Mouse (Mus musculus) forebrain, embryonic 13.5 days (tissue): Measurements from ENCODE around the gene Smtnl1. TPM values are rescaled to one million over a fixed set of nuclear protein-coding genes. Genes with fewer than 3 reads are reported as not detected.

Experiments used
- ATAC-seq: fragments of 200-750 bp; cut with Nextera tagmentation; 2 replicates; pipeline ENCODE4 v1.8.0; 2017
- H3K27ac ChIP-seq: fragments of 300-500 bp; sonication (generic); 2 replicates; pipeline ENCODE4 v1.5.1; 2015; ENCODE audit warnings: inconsistent platforms, mild to moderate bottlenecking, moderate library complexity
- H3K27me3 ChIP-seq: fragments of 300-500 bp; sonication (generic); 2 replicates; pipeline ENCODE4 v1.6.1; 2015; ENCODE audit warnings: mild to moderate bottlenecking, inconsistent platforms
- H3K36me3 ChIP-seq: fragments of 300-500 bp; sonication (generic); 2 replicates; pipeline ENCODE4 v1.6.1; 2015; ENCODE audit warnings: mild to moderate bottlenecking, inconsistent platforms; ENCODE audit not compliant: poor library complexity, severe bottlenecking
- H3K4me1 ChIP-seq: fragments of 300-500 bp; sonication (generic); 2 replicates; pipeline ENCODE4 v1.6.1; 2015; ENCODE audit warnings: inconsistent platforms
- H3K4me2 ChIP-seq: fragments of 300-500 bp; sonication (generic); 2 replicates; pipeline ENCODE4 v1.6.1; 2015; ENCODE audit warnings: inconsistent platforms, mild to moderate bottlenecking, moderate library complexity
- H3K4me3 ChIP-seq: fragments of 300-500 bp; sonication (generic); 2 replicates; pipeline ENCODE4 v1.5.1; 2015; ENCODE audit warnings: mild to moderate bottlenecking, inconsistent platforms
- H3K9ac ChIP-seq: fragments of 300-500 bp; sonication (generic); 2 replicates; pipeline ENCODE4 v1.6.1; 2015; ENCODE audit warnings: mild to moderate bottlenecking, inconsistent platforms
- H3K9me3 ChIP-seq: fragments of 300-500 bp; sonication (generic); replicated peaks from 2 replicates; pipeline ENCODE4 v1.6.1; 2016; ENCODE audit warnings: inconsistent platforms
- WGBS: fragments of 180-500 bp; shearing (Covaris S2); methylation state at CpG from one replicate; pipeline ENCODE4 v1.1.7; 2015; 5-methylcytosine and 5-hydroxymethylcytosine counted together
- polyA plus RNA-seq: library from polyadenylated mRNA; unstranded; fragments of >200 nt; fragmentation: Nextera tagmentation; extraction: Ambion mirVana; gene quantifications from 2 replicates; pipeline ENCODE4 v1.2.1, GENCODE M21; 2015

The Smtnl1 gene
- polyA plus RNA-seq, 1 experiment from 2014 or later = 0.09 TPM

DNA sequence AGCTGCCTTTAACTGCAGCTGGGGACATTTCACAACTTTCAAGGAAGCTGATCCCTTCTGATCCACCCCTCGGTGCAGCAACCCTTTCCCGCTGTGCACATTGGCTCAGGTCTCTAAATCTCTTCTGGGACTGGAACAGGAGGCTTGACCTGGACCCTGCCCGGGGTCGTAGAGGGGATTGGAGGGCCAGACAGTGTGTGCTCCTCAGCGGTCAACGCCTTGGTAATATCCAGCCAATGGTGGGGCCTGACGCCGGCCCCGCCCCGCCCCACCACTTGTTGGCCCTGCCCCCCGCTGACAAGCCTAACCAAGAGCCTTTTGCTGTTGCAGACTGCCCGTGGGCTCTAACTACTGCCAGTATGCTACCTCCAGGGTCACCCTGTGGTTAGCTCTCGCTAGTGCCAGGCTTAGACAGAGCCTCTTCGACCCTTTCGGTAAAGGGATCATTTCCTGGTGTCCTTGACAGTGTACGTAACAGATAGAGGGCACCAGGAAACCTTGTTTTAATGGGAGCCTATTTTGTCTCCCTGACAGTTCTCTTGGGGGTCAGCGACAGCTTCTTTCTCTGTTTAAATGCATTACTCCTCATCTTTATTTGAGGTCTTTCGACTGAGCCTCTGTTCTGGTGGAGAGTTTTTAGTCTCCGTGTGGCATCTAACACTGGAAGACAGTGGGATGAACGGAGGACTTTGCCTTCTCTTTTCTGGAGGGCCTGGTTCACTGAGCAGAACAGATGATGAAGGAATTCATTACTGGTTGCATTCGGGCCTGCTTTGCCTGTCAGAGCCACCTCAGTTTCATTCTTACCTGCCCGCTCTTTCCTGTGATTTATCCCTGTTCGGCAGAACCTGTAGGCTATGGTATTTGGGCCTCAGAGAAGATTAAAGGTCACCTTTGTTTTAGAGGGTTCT, 28.9 kb upstream of the Smtnl1 start:
- Histone ChIP-seq H3K27me3 (no peaks in the 10 kb centered on the region), H3K36me3 (peaks cover 4% of the 10 kb centered on the region; the same call in 1 of the 2 replicates), H3K9ac (0 out of 2 replicates have a peak overlapping the region, but pooled peaks have one; percentile 5), H3K4me1 (peaks cover 6% of the 10 kb centered on the region; the same call in 1 of the 2 replicates), H3K9me3 (no peaks in the 10 kb centered on the region), H3K27ac (no peak overlapping the region), H3K4me3 (no peak overlapping the region), H3K4me2 (no peak overlapping the region; the same call in 1 of the 2 replicates)
- no peak for ATAC-seq
- 36% methylated on average over 23 of the region's 23 CpGs for WGBS

DNA sequence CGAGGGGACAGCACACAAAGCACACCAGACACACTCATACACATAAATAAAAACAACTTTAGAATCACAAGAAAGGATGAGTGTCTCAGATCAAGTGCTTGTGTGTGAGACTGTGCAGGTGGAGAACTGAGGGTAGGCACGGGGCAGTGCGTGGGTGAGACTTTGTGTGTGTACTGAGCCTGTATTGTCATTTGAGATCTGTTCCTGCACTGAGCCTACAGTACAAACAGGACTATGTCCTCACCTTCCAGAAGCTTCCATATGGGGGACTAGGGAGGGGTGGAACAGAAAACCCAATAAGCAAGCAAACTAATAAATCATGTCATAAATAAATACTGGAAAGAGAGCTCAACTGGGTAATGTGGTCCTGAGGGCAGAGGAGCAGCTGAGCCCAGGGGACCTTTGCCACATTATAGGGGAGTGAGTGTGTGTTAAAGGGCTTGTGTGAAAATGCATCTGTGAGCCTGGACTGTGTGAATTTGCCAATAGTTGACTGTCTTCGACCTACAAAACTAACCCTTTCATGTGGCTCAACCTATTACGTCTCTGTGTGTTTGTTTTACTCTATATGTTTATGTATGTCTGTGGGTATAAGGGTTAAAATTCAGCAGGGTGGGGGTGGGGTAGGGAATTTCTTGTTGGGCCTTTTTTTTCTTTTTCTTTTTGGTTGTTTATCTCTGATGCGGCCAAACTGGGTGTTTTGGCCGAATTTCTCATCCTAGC, 28.1 kb upstream of the Smtnl1 start:
- Histone ChIP-seq H3K9ac (no peak overlapping the region), H3K27ac (no peak overlapping the region), H3K4me3 (no peak overlapping the region), H3K36me3 (peaks cover 4% of the 10 kb centered on the region; the same call in 1 of the 2 replicates), H3K9me3 (no peaks in the 10 kb centered on the region), H3K4me2 (no peak overlapping the region; the same call in 1 of the 2 replicates), H3K27me3 (no peaks in the 10 kb centered on the region), H3K4me1 (peaks cover 6% of the 10 kb centered on the region; the same call in 1 of the 2 replicates)
- no peak for ATAC-seq
- WGBS = 62% methylated on average over 7 of the region's 7 CpGs

DNA sequence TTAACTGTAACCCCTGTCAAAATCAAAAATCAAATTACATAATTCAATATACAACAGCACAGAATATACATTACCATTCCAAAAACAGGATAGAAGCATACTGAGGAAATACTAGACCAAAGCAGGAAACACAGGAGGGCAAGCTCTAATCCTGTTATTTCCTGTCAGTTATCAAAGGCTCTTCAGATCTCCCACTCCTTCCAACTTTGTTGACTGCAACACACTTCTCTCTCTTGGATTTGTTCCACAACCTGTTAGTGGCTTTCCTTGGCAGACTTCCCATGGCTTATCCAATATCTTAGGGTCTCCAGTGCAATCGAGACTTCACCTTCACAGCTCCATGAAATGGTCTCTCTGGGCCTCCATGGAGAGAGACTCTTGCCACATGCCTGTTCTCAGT, 22.8 kb upstream of the Smtnl1 start:
- no peak overlapping the region for H3K9ac ChIP-seq
- 84% methylated on average over 1 of the region's 1 CpGs for WGBS
- H3K9me3 ChIP-seq = no peaks in the 10 kb centered on the region

DNA sequence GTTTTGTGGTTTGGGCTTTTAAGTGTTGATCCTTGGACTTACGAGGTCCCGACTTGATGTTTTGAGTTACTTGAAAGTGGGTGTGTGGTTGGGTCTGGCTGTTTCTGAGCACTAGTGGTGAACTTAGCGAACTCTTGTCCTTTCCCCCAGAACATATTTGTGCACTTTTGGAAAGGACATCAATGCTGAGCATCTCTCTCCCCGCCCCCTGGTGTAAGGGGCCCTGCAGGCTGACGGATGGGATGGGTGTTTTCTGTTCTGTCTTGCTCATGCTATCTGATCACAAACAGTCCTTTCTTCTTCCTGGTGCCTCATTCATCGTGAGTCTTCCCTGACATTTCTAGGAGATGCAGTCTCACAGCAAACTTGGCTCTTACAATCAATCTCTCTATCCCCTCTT, 21.2 kb upstream of the Smtnl1 start:
- H3K9ac ChIP-seq = no peak overlapping the region
- no peak overlapping the region for H3K4me3 ChIP-seq
- no peaks in the 10 kb centered on the region for H3K36me3 ChIP-seq
- no peak overlapping the region for H3K27ac ChIP-seq
- peaks cover 21% of the 10 kb centered on the region for H3K27me3 ChIP-seq
- H3K9me3 ChIP-seq = no peaks in the 10 kb centered on the region
- 90% methylated on average over 6 of the region's 6 CpGs for WGBS
- peaks cover 36% of the 10 kb centered on the region for H3K4me1 ChIP-seq
- no peak overlapping the region for H3K4me2 ChIP-seq
- ATAC-seq = no peak

More for the DNA sequence above, 22.8 kb upstream of the Smtnl1 start:
- H3K27me3 ChIP-seq = peaks cover 10% of the 10 kb centered on the region; the same call in 1 of the 2 replicates
- H3K27ac ChIP-seq = no peak overlapping the region
- peaks cover 4% of the 10 kb centered on the region; the same call in 1 of the 2 replicates for H3K36me3 ChIP-seq
- ATAC-seq = no peak
- no peak overlapping the region for H3K4me3 ChIP-seq
- no peak overlapping the region for H3K4me2 ChIP-seq
- peaks cover 20% of the 10 kb centered on the region for H3K4me1 ChIP-seq

DNA sequence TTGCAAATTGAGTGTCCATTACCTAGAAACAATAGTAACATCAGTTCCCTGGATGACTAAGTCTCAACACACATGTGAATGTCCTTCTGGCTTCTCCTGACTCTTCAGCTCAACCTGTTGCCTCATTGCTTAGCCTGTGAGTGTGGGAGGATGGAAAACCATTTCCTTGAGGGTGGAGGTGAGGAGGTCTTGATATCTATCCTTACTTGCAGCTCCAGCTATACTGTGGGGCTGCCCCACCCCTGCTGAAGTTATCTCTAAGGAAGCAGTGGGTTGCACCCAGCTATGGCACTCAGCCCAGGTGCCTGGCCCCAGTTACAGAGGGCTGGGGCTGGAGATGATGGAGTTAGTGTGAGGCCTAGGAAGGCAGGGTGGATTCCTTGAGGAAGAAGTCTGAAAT, 19.5 kb upstream of the Smtnl1 start:
- H3K4me2 ChIP-seq = peak overlapping the region; percentile 94
- H3K9ac ChIP-seq = no peak overlapping the region
- no peak for ATAC-seq
- H3K36me3 ChIP-seq = no peaks in the 10 kb centered on the region
- no peak overlapping the region for H3K27ac ChIP-seq
- H3K4me3 ChIP-seq = peak overlapping the region; percentile 62
- peaks cover 42% of the 10 kb centered on the region for H3K4me1 ChIP-seq
- peaks cover 35% of the 10 kb centered on the region for H3K27me3 ChIP-seq
- H3K9me3 ChIP-seq = no peaks in the 10 kb centered on the region

DNA sequence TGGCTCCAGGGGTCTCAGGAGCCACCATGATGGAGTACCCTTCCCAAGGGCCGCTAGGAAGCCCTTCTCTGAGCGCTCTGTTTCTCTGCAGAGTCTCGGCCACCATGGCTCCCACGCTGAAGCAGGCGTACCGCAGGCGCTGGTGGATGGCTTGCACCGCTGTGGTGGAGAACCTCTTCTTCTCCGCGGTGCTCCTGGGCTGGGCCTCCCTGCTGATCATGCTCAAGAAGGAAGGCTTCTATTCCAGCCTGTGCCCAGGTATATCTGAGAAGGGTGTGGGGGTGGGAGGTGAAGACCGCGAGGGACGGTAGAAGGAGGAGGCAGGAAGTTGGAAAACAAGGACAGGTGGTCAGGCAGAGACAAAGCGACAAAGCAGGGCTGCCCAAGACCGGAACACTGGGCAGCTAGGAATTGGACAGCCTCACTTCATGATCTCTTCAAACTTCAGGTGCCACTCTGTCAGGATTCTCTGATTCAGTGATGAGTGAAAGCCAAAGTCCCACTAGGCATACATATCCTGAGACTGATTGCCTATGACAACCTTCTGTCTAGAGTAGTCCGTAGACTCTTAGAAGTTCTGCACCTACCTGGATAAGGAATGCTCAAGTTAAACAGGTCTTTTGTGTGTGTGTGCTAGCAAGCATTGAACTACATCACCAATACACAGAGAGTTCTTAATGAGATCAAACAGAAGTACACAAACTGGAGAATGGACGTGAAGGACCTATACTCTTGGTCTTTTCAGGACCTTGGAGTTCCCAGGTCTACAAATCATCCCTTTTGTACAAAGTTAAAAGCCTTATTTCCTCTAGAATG, 18.5 kb upstream of the Smtnl1 start:
- Histone ChIP-seq H3K9ac (peak overlapping the region; percentile 70), H3K4me1 (peaks cover 42% of the 10 kb centered on the region), H3K4me2 (peak overlapping the region; percentile 94), H3K27me3 (peaks cover 35% of the 10 kb centered on the region), H3K9me3 (no peaks in the 10 kb centered on the region), H3K36me3 (no peaks in the 10 kb centered on the region), H3K27ac (peak overlapping the region; percentile 84), H3K4me3 (peak overlapping the region; percentile 62)
- ATAC-seq = peak; percentile 22
- 7% methylated on average over 17 of the region's 17 CpGs for WGBS

DNA sequence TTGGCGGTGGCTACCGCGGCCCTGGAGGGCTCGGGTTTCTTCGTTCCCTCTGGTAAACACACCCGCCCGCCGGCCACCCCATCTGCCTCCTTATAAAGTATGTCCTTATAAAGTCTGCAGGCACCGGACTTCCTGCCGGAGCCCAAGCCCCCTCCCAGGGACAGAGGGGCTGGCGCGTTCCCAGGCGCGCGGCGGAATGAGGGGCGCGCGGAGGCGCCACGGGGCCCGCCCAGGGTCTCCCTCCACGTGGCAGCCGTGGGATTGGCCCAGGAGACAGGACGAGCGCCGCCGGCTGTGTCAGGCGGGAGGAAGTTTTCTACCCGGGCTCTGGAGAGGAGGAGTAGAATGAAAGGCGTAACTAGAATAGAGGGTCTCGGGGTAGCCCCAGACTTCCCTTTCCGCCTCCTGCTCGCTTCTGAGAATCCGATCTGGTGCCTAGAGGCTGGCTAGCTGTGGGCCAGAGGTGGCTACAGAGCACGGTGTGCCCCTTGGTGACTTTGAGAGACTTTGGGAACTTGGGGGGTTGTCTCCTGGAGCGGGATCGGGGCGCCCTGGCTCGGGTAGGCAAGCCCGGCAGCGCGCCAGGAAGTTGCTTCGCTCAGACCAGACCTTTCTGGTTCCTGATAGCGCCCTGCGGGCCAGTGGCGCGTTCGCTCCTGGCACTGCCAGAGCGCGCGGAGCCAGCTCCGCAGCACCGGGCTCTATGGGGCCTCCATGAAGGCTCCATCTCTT, 17.7 kb upstream of the Smtnl1 start:
- no peaks in the 10 kb centered on the region for H3K9me3 ChIP-seq
- ATAC-seq = peak; percentile 91
- peak overlapping the region; percentile 84 for H3K27ac ChIP-seq
- peak overlapping the region; percentile 62 for H3K4me3 ChIP-seq
- H3K36me3 ChIP-seq = no peaks in the 10 kb centered on the region
- WGBS = under 1% methylated on average over 54 of the region's 54 CpGs
- H3K4me2 ChIP-seq = peak overlapping the region; percentile 94
- peaks cover 42% of the 10 kb centered on the region for H3K4me1 ChIP-seq
- peak overlapping the region; percentile 70 for H3K9ac ChIP-seq
- H3K27me3 ChIP-seq = peaks cover 35% of the 10 kb centered on the region

DNA sequence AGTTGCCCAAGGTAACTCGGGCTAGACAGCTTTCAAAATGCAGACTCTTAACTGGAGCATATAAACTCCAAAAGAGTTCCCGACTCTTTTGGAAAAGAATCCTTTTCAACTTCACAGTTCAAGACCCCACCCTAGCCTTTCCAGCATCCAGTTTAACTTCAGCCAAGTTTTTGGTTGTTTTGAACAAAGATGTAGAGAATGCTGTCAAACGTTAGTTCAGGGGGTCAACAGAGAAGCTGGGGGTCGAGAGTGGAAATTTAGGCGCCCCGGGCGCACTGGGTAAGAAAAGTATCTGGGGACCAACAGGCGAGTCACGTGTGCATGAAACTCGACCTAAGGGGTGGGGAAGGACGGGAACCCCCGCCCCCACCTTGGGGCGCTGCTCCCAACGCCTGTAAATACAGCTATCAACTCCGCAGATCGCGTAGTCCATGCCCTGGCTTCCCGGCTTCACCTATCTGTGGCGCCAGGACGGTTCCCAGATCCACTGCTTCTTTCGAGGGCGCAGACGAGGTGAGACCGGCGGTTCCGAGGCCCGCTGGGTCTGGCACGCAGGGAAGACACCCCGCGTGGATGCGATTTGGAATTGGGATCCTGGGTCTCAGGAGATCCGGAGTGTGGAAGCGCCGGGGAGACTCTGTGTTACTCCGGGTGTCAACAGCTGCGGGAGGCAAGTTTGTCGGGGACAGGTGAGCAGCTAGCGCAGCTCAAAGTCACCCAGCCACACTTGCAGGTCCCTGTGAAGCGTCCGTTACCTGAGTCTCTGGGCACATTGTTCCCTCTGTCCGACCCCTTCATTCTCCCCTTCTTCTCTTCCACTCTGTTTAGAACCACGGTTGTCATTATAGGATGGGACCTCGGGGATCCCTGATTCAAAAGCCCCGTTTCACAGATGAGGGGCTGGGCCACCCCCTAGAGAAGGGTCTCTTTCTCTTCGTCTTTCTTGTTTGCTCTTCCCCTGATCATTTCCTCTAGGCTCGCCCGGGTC, 16.8 kb upstream of the Smtnl1 start:
- peaks cover 42% of the 10 kb centered on the region for H3K4me1 ChIP-seq
- peak overlapping the region; percentile 94 for H3K4me2 ChIP-seq
- peak overlapping the region; percentile 62 for H3K4me3 ChIP-seq
- no peaks in the 10 kb centered on the region for H3K36me3 ChIP-seq
- peaks cover 35% of the 10 kb centered on the region for H3K27me3 ChIP-seq
- ATAC-seq = peak; percentile 28
- H3K9me3 ChIP-seq = no peaks in the 10 kb centered on the region
- WGBS = under 1% methylated on average over 47 of the region's 47 CpGs
- H3K9ac ChIP-seq = peak overlapping the region; percentile 70
- H3K27ac ChIP-seq = peak overlapping the region; percentile 84; the same call in 1 of the 2 replicates

DNA sequence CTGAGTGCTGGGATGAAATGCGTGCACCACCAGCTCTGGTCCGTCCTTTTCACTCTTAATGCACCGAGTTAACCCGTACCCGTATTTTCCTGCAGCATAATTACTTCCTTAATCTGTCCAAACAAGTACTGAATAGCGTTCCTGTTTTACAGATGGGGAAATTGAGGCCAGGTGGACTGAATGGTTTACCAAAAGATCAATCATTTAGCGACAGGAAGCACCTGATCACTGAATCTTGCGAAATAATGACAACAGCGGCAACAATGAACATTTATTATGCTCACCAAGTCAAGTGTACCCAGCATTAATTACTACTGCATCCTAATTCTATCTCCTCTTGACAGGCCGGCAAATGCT, 16.1 kb upstream of the Smtnl1 start, which contains the start of gene Slc43a1:
TSS of gene Slc43a1 (plus strand) at position 258 of the 357 bp plus-strand sequence.
- ATAC-seq = no peak
- Histone ChIP-seq H3K4me3 (peak within 1 kb of the TSS; percentile 62), H3K9ac (peak within 1 kb of the TSS; percentile 70), H3K9me3 (no peaks in the 10 kb centered on the region), H3K27me3 (peaks cover 35% of the 10 kb centered on the region), H3K27ac (0 out of 2 replicates have a peak within 1 kb of the TSS, but pooled peaks have one; percentile 84), H3K4me1 (peaks cover 42% of the 10 kb centered on the region), H3K36me3 (no peaks in the 10 kb centered on the region), H3K4me2 (peak within 1 kb of the TSS; percentile 94)
- 14% methylated on average over 10 of the region's 10 CpGs for WGBS
